Mouse (Mus musculus) erythroblast, embryonic 14.5 days (primary cell): ENCODE results near the gene Rraga.

ENCODE experiments used
- GATA1 ChIP-seq: IDR thresholded peaks from 2 replicates; pipeline ENCODE4 v1.6.1; 2012; ENCODE audit warnings: low read length, inconsistent platforms, mixed read lengths
- TAL1 ChIP-seq: IDR thresholded peaks from 3 replicates; pipeline ENCODE4 v1.6.1; 2012; ENCODE audit warnings: low read length, inconsistent platforms, mixed read lengths

GRCm38 (mm10) chr4:86534091-86534481 is 41.4 kb upstream of the Rraga start:
- TF ChIP-seq GATA1 (no peak), TAL1 (no peak)
